Mouse (Mus musculus) T-helper 17 cell (primary cell): ENCODE results near the gene Gadd45g.

Experiments used
- in situ Hi-C, 2 experiments: fragments of 300-600 bp; cut with MboI, MseI; formaldehyde crosslinking; loops; 1 replicate in 1 of 2; 2 replicates in 1 of 2; pipeline ENCODE4 v1.15.1; 2025; ENCODE audit warnings: high pct_unique_total_duplicates in 2 of 2

Gadd45g gene

DNA sequence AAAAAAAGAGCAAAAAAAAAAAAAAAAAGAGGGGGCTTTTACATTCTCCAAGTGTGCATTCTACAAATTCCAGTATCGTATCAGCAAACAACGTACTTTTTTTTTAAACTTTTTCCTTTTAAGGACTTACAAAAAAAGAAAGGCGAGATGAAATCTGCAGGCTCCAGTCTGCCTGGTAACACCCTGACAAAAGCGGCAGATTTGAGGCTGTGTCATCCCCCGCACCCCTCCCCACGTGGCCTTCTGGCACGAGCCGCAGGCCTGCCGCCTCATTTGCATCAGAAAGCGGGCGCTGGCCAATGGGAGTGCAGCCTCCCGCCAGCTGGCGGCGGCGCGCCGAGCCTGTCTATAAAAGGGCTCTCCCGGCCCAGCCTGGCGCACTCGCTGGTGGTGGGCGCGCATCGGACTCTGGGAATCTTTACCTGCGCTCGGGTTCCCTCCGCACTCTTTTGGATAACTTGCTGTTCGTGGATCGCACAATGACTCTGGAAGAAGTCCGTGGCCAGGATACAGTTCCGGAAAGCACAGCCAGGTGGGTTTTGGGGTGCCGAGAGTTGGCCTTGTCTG is at the start of gene Gadd45g:
Gene Gadd45g, plus strand, starts transcription at position 378 of the 567 bp plus-strand sequence.
- in situ Hi-C loops = loop anchor here (5.0 to 10.0 kb wide), 3 partner anchors 121 to 376 kb away; no protein-coding TSS in a partner anchor

DNA sequence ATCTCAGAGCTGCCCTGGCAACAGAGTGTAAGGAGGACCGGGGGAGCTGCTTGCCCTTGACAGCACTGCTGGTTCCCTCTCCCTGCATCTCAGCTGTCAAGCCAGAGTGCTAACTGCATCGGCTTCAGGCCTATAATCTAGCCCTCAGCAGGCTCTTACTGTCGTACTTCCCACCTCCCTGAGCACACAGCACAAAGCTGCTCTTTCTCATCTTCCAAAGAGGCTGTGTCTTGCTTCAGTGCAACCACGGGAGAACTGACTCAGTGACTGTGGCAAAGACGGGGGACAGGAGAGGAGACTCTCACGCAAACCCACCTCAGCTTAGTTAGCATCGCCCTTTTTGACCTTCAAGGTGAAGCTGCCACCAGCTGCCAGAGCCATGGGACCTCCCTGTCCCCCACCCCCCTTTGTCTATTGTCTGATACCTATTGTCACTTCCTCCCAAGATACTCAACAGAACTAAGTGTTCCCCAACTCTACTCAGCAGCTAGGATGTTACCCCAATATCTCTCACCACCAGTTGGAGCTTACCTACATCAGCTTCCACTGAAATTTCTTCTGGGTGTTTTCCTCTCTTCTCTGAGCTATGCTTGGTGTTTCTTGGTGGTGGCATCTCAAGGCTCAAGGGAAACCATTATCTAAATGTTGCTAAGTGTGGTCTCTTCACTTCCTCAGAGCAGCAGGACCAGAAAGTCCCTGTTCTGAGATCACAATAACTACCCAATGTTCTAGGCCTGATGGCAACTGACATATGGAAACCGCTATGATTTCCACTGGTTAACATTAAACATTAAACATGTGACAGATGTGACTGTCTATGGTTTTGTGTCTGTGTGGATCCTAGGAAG is 48.4 kb upstream of the Gadd45g start:
- in situ Hi-C loops = loop anchor here in 1 of 2 experiments (5.0 to 25.0 kb wide), 2 partner anchors 41 to 386 kb away; partner anchors contain the start of gene S1pr3

DNA sequence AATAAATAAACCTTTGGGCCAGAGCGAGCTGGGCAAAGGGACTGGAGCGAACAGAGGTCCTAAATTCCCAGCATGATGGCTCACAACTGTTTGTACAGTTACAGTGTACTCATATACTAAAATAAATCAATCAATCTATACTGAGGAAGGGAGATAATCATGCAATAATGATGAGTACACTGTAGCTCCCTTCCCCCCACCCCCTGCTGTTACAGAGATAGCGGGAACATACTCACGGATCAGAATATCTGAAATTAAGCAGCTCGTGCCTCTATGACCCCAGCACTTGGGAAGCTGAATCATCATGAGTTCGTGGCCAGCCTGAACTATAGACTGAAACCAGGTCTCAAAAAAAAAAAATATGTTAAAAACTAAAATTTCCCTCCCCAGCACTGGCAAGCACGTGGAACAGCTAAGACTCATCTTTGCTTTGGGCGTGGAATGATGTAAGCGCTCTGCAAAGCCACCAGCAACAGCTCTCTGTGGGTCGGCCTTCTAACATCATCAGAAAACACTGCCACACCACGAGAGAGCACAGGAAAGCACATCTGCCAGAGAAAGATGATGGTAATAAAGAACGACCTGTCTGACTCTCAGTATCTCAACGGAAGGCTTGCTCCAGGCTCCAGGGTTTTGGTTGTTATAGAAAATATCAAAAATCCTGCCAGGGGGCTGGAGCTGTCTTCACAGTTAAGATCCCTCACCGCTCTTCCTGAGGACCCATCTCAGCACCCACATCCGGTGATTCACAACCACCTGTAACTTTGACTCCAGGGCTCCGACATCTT is 46.5 kb upstream of the Gadd45g start:
- in situ Hi-C loops = loop anchor here in 1 of 2 experiments (5.0 to 25.0 kb wide), 3 partner anchors 43 to 838 kb away; partner anchors contain the start of gene S1pr3

DNA sequence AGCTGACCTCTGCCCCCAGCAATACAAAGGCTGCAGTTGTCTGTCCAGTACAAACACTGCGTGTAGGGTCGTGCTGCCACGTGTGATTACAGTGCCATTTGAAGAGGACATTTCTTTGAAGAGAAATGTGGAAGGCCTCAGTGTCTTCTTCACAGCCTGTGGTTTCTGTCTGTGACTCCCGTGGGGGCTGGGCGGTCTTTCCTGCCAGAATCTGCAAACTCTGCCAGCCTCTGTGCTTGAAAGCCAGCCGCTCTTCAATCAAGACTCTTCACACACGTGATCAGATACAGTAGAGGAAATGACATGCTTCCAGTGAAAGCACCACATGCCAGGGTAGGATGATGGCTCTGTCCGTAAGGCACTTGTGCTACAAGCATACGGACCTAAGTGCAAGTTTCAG is 45.6 kb upstream of the Gadd45g start:
- in situ Hi-C loops = loop anchor here in 1 of 2 experiments (25.0 kb wide), 1 partner anchor 839 kb away; no protein-coding TSS in a partner anchor

DNA sequence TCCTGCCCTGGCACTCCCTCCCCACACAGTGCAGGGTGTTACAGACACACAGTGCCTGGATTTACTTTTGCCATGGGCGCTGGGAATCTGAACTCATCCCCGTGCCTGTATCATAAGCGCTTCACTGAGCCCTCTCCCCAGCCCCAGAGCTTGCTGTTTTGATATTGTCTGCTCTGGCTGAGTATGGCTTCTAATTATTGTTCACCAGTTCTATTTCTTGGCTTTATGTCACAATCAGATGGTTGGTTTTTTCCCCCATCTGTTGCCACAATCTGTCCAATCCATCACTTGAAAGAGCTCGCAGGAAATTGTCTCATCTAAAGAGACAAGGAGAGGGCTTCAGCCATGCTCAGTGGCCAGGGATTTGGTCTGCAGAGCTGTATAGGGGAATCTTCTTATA is 40.8 kb upstream of the Gadd45g start:
- in situ Hi-C loops = loop anchor here in 1 of 2 experiments (25.0 kb wide), 1 partner anchor 843 kb away; no protein-coding TSS in a partner anchor

DNA sequence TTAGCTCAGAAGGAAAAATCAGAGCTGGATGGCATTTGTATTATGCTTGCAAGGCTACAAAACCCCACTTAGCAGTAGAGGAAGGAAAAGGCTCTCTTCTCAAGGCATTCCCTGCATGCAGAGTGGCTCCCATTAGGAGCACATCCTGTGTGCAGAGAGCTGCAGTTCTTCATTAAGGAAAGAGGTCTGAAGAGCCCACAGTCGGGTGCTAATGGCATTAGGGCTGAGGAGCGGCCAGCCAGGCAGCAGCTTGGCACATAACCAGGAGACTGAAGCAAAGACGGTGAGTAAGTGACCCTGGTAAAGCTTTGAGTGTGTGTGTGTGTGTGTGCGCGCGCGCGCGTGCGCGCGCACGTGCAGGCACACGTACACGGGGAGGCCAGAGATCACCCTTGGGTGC is 40.3 kb upstream of the Gadd45g start:
- in situ Hi-C loops = loop anchor here in 1 of 2 experiments (25.0 kb wide), 1 partner anchor 844 kb away; no protein-coding TSS in a partner anchor

DNA sequence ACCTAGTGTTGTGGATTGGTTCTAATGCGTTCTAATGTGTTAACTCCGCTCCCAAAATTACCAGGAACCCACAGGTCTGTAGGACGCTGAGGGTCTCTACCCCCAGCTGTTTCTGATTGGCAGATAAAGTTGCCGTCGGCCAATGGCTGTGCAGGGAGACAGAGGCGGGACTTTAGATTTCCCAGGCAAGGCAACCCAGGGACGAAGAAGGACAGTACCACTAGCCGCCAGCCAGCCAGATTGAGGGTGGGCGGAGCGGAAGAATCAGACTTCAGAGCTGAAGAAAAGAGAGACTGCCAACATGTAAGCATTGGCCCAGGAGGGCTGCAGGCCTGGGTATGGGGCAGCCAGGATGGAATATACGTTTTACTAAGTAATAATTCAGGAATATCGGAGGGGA is 38.3 kb upstream of the Gadd45g start:
- in situ Hi-C loops = loop anchor here in 1 of 2 experiments (25.0 kb wide), 1 partner anchor 846 kb away; no protein-coding TSS in a partner anchor

DNA sequence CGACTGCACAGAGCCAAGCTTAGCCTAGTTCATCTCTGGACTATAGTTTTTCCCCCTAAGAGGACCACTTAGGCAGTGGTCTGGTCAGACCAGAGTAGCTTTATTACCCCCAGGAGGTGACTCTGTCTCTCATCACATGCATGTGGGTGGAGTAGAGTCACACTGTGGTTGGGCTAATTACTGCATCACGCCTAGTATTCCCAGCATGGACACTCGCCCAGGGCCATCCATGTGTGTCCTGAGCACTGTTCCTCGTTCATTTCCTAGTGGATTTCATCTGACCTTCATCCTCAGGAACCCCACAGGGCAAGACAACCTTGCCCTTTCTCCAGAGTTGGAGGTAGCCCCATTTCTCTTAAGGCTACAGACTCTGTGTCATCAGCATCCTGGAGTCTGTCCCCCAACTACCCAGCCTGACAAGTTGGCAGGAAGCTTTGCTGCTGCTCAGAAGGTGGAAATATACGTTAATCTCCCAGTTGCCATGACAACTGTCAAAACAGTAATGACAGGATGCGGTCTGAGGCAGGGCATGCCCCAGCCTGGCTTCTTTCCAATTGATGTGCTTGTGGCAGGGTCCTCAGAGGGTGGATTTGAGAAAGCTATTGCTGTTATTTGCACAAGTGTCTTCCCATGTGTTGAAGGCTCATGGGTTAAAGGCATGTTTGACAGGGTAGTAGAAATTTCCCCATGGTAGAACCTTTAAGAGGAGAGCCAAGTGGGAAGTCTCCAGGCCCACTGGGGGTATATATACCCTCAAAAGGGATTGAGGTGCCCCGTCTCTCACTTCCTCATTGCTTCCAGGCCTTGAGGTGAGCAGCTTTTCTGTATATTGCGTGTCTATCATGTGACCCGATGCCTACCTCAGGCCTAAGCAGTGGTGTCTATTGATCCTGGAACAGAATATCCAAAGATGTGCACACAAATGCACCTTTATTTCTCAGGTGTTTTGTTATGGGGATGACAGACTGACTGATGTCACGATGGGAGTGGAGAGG is 32.6 kb upstream of the Gadd45g start:
- in situ Hi-C loops = loop anchor here in 1 of 2 experiments (25.0 kb wide), 1 partner anchor 852 kb away; no protein-coding TSS in a partner anchor

DNA sequence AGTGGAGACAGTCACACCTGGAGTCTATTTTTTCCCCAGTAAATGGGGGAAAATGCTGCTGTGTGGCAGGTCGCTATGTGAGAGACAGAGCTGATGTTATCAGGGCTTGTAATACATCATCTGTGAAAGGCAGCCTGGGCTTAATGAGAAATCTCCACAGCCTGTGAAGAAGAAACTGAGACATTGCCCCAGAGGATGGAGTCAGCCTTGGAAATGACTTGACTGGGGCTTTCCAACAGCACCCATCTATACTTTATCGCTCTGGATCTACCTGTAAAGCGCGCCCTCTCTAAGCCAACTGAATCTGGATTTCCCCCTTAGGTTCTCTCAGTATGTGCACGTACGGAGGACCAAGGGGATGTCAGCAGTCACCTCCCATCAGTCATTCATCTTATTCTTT is 31.8 kb upstream of the Gadd45g start:
- in situ Hi-C loops = loop anchor here in 1 of 2 experiments (25.0 kb wide), 1 partner anchor 852 kb away; no protein-coding TSS in a partner anchor

DNA sequence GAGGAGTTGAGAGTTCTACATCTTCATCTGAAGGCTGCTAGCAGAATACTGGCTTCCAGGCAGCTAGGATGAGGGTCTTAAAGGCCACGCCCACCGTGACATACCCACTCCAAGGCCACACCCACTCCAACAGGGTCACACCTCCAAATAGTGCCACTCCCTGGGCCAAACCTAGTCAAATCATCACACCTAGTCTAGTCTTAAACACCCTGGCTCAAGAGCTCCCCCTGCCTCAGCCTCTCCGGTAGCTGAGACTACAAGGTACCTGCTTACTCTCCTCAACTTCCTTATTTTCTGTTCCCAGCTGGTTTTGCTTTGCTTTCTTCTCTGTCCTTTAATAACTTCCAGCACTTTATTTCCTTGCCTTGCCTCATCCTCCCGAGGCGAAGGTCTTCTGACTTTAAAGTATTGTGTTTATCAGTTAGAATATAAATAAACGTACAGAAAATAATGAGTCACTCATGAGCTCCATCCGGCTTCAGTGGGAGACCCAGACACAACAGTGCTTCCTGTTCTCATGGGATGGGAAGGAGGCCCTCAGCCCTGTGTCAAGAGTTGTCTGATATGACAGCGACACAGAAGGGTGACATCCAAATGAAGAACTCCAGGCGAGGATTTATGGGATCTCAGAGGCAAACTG is 30.5 kb upstream of the Gadd45g start:
- in situ Hi-C loops = loop anchor here in 1 of 2 experiments (25.0 kb wide), 1 partner anchor 854 kb away; no protein-coding TSS in a partner anchor

DNA sequence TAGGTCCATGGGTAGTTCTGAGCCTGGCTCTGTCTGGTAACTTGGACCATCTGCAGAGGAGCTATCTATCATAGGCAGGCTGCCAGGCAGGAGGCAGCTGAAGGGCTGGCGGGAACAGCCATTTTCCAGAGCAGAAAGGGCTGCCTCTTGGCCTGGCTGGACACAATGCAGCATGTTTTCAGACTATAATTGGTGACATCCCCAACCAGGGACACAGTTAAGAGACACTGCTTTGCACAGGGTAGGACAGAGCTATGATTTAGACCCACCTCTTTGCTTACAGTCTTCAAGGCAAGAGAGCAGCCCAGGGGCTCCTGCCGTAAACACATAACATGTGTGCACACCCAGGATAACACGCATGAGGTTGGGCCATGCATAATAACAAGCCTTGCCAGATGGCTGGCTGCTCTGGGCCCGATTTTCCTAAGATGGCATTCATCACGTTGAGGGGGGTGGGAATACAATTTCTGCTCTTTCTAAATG is 29.9 kb upstream of the Gadd45g start:
- in situ Hi-C loops = loop anchor here in 1 of 2 experiments (25.0 kb wide), 1 partner anchor 854 kb away; no protein-coding TSS in a partner anchor

DNA sequence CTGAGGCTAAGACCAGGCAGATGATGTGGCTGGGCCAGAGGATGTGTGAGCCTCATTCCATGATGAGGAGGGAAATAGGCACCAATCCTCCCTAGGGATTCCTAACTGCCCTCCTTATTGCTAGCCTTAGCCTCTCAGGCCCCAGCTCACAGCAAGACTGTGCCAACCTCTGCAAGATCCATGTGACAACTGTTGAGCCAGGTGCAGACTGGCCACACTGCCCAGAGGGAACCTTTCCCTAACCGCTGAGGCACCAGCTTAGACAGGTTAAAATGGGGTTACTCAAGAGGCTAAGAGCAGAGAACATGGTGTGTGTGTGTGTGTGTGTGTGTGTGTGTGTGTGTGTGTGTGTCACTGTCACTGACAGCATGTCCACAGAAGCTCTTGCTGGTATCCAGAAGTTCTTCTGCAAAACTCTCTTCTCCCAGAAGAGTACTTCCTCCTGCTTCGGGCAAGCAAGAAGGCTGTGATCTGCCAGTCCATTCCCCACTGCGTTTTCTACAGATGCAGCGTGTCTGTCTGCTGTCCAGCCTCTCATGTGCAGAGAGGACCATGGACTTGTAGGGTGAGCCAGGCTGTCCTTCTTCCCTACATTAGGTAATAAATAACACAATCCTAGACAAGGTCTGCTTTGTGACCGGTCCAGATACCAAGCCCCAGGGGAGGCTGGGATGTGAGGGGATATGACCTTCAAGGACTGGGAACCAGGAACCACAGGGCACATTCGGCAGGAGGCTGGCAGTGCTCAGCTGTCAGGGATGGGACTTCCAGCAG is 28.1 kb upstream of the Gadd45g start:
- in situ Hi-C loops = loop anchor here in 1 of 2 experiments (25.0 kb wide), 1 partner anchor 856 kb away; no protein-coding TSS in a partner anchor

DNA sequence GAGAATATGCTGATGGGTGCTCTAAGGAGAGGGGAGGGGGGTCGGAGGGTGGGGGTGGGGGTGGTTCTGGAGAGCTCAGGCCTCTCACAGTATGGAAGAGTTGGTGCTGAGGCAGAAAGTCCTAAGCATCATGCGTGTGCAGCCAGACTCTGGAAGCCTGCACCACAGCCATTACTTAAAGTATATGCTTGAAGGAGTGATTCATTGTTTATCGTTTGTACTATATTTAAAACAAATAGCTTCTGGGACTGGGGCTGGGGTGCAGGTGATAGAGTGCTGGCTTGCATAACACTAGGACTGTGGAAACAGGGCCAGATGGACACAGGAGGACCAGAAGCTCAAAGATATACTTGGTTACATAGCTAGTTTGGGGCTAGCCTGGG is 27.5 kb upstream of the Gadd45g start:
- in situ Hi-C loops = loop anchor here in 1 of 2 experiments (25.0 kb wide), 1 partner anchor 857 kb away; no protein-coding TSS in a partner anchor

DNA sequence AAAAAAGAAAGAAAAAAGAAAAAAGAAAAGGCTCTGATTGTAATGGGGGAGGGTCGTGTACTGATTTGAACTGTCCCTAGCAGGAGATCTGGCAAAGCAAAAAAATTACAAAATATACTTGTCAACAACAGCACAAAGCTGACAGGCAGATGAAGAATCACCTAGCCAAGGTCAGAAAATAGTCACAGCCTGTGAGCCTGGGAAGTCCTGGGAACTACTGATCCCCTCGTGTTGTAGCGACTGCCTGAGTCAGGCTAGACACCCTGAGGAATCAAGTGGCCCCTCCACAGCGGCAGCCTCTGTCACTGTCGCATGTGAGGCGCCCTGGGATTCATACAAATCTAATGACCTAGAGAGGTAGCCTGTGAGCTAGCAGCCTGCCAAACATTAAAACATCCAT is 27.1 kb upstream of the Gadd45g start:
- in situ Hi-C loops = loop anchor here in 1 of 2 experiments (25.0 kb wide), 1 partner anchor 857 kb away; no protein-coding TSS in a partner anchor

DNA sequence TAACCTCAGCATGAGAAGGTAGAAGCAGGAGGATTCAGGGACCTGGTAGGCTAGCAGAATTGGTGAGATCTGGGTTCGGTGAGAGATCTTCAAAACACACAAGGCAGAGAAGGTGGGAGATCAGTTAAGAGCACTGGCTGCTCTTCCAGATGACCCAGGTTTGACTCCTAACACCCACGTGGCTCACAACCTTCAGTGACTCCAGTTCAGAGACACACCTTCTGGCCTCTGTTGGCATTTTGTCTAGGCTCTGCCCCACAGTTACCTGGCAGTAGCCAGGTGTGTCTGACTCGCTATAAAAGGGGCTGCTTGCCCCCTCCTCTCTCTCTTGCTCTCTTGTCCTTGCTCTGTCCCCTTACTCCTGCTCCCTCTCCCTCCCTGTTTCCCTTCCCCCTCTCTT is 24.5 kb upstream of the Gadd45g start:
- in situ Hi-C loops = loop anchor here in 1 of 2 experiments (25.0 kb wide), 1 partner anchor 860 kb away; no protein-coding TSS in a partner anchor

DNA sequence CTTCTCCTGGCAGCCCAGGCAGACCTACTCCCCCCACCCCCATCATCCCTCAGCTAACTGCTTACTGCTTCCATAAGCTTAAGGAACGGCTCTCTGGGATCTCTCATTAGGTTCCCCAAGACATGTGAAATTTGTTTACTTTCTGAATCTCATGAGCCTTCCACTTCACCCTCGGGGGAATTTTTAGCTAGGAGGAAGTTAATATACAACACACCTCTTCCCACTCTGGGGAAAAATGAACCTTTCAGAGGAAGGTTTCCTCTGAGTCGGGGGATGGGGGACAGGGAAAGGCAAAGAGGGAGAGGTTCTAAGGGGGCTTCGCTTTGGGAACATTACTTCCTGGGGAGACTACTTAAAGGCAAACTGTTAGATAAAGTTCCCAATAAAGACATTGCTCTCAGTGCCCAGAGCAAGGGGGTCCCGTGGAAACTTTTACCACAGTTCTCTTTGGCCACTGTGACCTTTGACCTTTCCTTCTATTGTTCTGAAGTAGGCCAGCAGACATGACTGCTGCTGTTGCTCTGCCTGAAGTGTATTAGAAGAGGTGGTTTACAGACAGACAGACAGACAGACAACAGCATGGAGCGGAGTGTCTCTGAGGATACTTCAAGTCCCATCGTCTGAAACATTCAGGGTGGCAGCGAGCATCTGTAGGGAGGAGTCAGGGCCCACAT is 22.5 kb upstream of the Gadd45g start:
- in situ Hi-C loops = loop anchor here in 1 of 2 experiments (25.0 kb wide), 1 partner anchor 862 kb away; no protein-coding TSS in a partner anchor

DNA sequence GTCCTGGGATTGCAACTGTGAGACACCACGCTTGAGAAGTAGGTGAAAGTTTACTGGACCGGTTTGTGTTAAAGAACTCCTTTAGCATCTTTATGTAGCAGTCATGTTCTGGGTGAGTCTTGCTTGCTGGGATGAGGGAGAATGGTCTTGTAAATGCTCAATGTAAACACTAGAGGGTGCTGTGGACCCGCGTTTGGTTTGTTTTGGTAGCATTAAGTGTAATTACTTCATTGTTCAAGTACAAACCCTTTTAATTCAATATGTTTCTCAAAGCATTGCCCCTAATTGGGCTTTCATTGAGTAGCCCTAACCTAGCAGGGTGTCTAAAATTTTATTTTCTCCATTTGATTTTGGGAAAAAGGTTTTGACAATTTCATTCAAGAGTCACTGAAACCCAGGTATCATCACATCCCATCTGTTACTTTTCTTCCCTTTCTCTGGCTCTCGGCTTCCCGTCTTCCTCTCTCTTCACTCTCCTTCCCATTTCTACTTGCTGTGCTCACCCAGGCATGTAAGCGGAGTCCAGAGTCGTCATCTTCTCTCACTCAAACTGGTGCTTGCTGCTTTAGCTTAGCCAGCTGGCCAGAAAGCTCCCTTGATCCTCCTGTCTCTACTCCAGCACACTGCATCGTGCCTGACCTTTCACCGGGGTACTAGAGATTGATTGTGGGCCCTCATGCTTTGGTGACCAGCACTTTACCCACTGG is 15.6 kb upstream of the Gadd45g start:
- in situ Hi-C loops = loop anchor here (5.0 kb wide), 1 partner anchor 791 kb away; no protein-coding TSS in a partner anchor
